ENCODE assay signal across 15 mouse cellular contexts in genomic region chr11:77830875-77831274, GRCm38 (mm10). TPM values are rescaled to one million over a fixed set of nuclear protein-coding genes. Genes with fewer than 3 reads are reported as not detected.
A peak's percentile ranks its signal among the peaks of the same experiment; 100 is the strongest.
DNase-seq lines count a peak whose midpoint lies in the region; ATAC-seq and TF ChIP-seq lines count a peak whose summit lies in the region.
"Had no signal": no experiment of that assay in that cellular context is flagged by ENCODE, and none has a peak within 500 bp of the region (broad histone marks: within the 10 kb centered on the region; RNA-seq: fewer than 3 reads in every experiment).

No protein-coding gene starts in this region.

- DNase-seq in forebrain, embryonic 10.5 days (ENCODE audit: extremely low spot score, low spot score), result no peak
- DNase-seq in forebrain, postnatal 0 days, result no peak
- DNase-seq in limb, embryonic 10.5 days (ENCODE audit: low spot score), result no peak
- peak; percentile 73 for DNase-seq in MN1 (ENCODE audit: low spot score)
- DNase-seq in frontal cortex, postnatal 14 days (ENCODE audit: low spot score in 2 of 2), result no peak
- no peak for DNase-seq in spleen, adult 12 weeks (ENCODE audit: low spot score)
- DNase-seq: adrenal gland, postnatal 25 days; cerebellum, postnatal 10 days; heart, postnatal 4 days; kidney, adult 8-10 months had no signal

- peaks cover 54% of the 10 kb centered on the region for H3K27me3 ChIP-seq in forebrain, embryonic 10.5 days (ENCODE audit: poor library complexity, severe bottlenecking)
- H3K27me3 ChIP-seq in forebrain, postnatal 0 days (ENCODE audit: insufficient read depth, low read length), result no peaks in the 10 kb centered on the region
- no peaks in the 10 kb centered on the region for H3K27me3 ChIP-seq in limb, embryonic 13.5 days
- H3K27me3 ChIP-seq in limb, embryonic 10.5 days (ENCODE audit: low read depth, poor library complexity, severe bottlenecking), result peaks cover 41% of the 10 kb centered on the region
- no peaks in the 10 kb centered on the region for H3K27me3 ChIP-seq in hindbrain, embryonic 15.5 days
- H3K27me3 ChIP-seq: heart, embryonic 13.5 days; limb, embryonic 15.5 days had no signal

- H3K4me3 ChIP-seq in forebrain, embryonic 10.5 days, result no peak overlapping the region
- no peak overlapping the region for H3K4me3 ChIP-seq in forebrain, postnatal 0 days (ENCODE audit: low read depth, low read length)
- H3K4me3 ChIP-seq in limb, embryonic 13.5 days, result no peak overlapping the region
- no peak overlapping the region for H3K4me3 ChIP-seq in limb, embryonic 10.5 days
- no peak overlapping the region for H3K4me3 ChIP-seq in hindbrain, embryonic 15.5 days
- H3K4me3 ChIP-seq: heart, embryonic 13.5 days; limb, embryonic 15.5 days had no signal

- 59% methylated on average over 7 of the region's 7 CpGs for WGBS in forebrain, embryonic 10.5 days
- 21% methylated on average over 7 of the region's 7 CpGs for WGBS in forebrain, postnatal 0 days
- 62% methylated on average over 7 of the region's 7 CpGs for WGBS in limb, embryonic 13.5 days
- WGBS in limb, embryonic 10.5 days, result 56% methylated on average over 7 of the region's 7 CpGs
- 37% methylated on average over 7 of the region's 7 CpGs for WGBS in hindbrain, embryonic 15.5 days

- no peak overlapping the region for H3K9ac ChIP-seq in forebrain, postnatal 0 days
- H3K9ac ChIP-seq in limb, embryonic 13.5 days, result peak overlapping the region; percentile 39; the same call in 1 of the 2 replicates
- no peak overlapping the region for H3K9ac ChIP-seq in hindbrain, embryonic 15.5 days
- H3K9ac ChIP-seq: heart, embryonic 13.5 days; limb, embryonic 15.5 days had no signal

- no peaks in the 10 kb centered on the region for H3K9me3 ChIP-seq in forebrain, embryonic 10.5 days
- no peaks in the 10 kb centered on the region for H3K9me3 ChIP-seq in forebrain, postnatal 0 days (ENCODE audit: low read length)
- no peaks in the 10 kb centered on the region for H3K9me3 ChIP-seq in limb, embryonic 13.5 days
- no peaks in the 10 kb centered on the region for H3K9me3 ChIP-seq in limb, embryonic 10.5 days (replicated peaks)
- no peaks in the 10 kb centered on the region for H3K9me3 ChIP-seq in hindbrain, embryonic 15.5 days
- H3K9me3 ChIP-seq: heart, embryonic 13.5 days; limb, embryonic 15.5 days had no signal

- ATAC-seq in forebrain, postnatal 0 days, result no peak
- no peak for ATAC-seq in limb, embryonic 13.5 days (ENCODE audit: low FRiP score, low read depth)
- ATAC-seq in hindbrain, embryonic 15.5 days (ENCODE audit: low FRiP score, low read depth), result no peak

- peaks cover 37% of the 10 kb centered on the region for H3K4me1 ChIP-seq in forebrain, embryonic 10.5 days
- H3K4me1 ChIP-seq in forebrain, postnatal 0 days (ENCODE audit: insufficient read depth), result peaks cover 10% of the 10 kb centered on the region; the same call in 1 of the 2 replicates
- H3K4me1 ChIP-seq in limb, embryonic 13.5 days, result peaks cover 8% of the 10 kb centered on the region
- H3K4me1 ChIP-seq in limb, embryonic 10.5 days, result peaks cover 15% of the 10 kb centered on the region
- peaks cover 41% of the 10 kb centered on the region for H3K4me1 ChIP-seq in hindbrain, embryonic 15.5 days (replicated peaks)

- no peak for TF ChIP-seq CTCF in forebrain, postnatal 0 days (IDR thresholded peaks at IDR 0.05; ENCODE audit: low read depth)

- H3K27ac ChIP-seq in forebrain, embryonic 10.5 days, result peak overlapping the region; percentile 54
- H3K27ac ChIP-seq in forebrain, postnatal 0 days (ENCODE audit: low read depth, low read length), result no peak overlapping the region
- H3K27ac ChIP-seq in limb, embryonic 13.5 days, result no peak overlapping the region
- no peak overlapping the region for H3K27ac ChIP-seq in limb, embryonic 10.5 days
- H3K27ac ChIP-seq in hindbrain, embryonic 15.5 days (replicated peaks), result peak overlapping the region; percentile 54; the same call in 1 of the 2 replicates
- H3K27ac ChIP-seq: heart, embryonic 13.5 days; limb, embryonic 15.5 days had no signal

- no peak overlapping the region for H3K4me2 ChIP-seq in forebrain, postnatal 0 days (ENCODE audit: low read depth)
- no peak overlapping the region for H3K4me2 ChIP-seq in limb, embryonic 13.5 days (replicated peaks)
- H3K4me2 ChIP-seq in hindbrain, embryonic 15.5 days, result no peak overlapping the region
- H3K4me2 ChIP-seq: heart, embryonic 13.5 days; limb, embryonic 15.5 days had no signal

- H3K36me3 ChIP-seq in forebrain, embryonic 10.5 days (replicated peaks), result peaks cover 40% of the 10 kb centered on the region
- H3K36me3 ChIP-seq in forebrain, postnatal 0 days (ENCODE audit: insufficient read depth), result peaks cover 60% of the 10 kb centered on the region
- H3K36me3 ChIP-seq in limb, embryonic 13.5 days, result peaks cover 74% of the 10 kb centered on the region
- H3K36me3 ChIP-seq in limb, embryonic 10.5 days, result peaks cover 66% of the 10 kb centered on the region
- peaks cover 56% of the 10 kb centered on the region for H3K36me3 ChIP-seq in hindbrain, embryonic 15.5 days

RNA-seq across cellular contexts. Expression of gene Gm10277, which starts 43.3 kb away (rescaled TPM):
- polyA plus RNA-seq in forebrain, embryonic 10.5 days (2016; fragmentation: Nextera tagmentation; extraction: Ambion mirVana), result 0.92 and 1.2 TPM in 2 replicates
- not detected in 2 replicates for total RNA-seq in forebrain, postnatal 0 days (2014; rRNA removed)
- polyA plus RNA-seq in forebrain, postnatal 0 days (2015; fragmentation: Nextera tagmentation; extraction: Ambion mirVana), result 0.29 TPM in 1 of 2 replicates, not detected in the other
- 1.8 and 2.4 TPM in 2 replicates for polyA plus RNA-seq in limb, embryonic 13.5 days (2015; fragmentation: Nextera tagmentation; extraction: Ambion mirVana)
- 1.1 and 1.4 TPM in 2 replicates for polyA plus RNA-seq in limb, embryonic 10.5 days (2016; fragmentation: Nextera tagmentation; extraction: Ambion mirVana)
- 1.4 and 1.9 TPM in 2 replicates for polyA plus RNA-seq in hindbrain, embryonic 15.5 days (2015; fragmentation: Nextera tagmentation; extraction: Ambion mirVana)
- total RNA-seq: adrenal gland, postnatal 25 days; granulocyte monocyte progenitor cell, adult 5-6 weeks; heart, postnatal 4 days had no signal

Comparison
In these comparisons a context has a peak if more than half of its experiments do, and no peak if none do; other contexts are left out.
1. H3K27ac ChIP-seq: peak in forebrain, embryonic 10.5 days (single experiment) and hindbrain, embryonic 15.5 days (single experiment); none in forebrain, postnatal 0 days (single experiment), limb, embryonic 13.5 days (single experiment) and limb, embryonic 10.5 days (single experiment).